Mouse (Mus musculus) kidney, embryonic 16.5 days (tissue): ENCODE measurements at regions not wholly inside any gene's neighbourhood (a gene's known extent, or its start where the extent isn't known, plus 50 kb on each side); places are given as distances from the start of the nearest gene placed in this dataset.

Experiments
- ATAC-seq: fragments of 200-750 bp; cut with Nextera tagmentation; 2 replicates; pipeline ENCODE4 v1.8.0; 2017; ENCODE audit warnings: moderate TSS enrichment; ENCODE audit not compliant: low FRiP score, low TSS enrichment
- H3K27ac ChIP-seq: fragments of 300-500 bp; sonication (generic); 2 replicates; pipeline ENCODE4 v1.5.1; 2014; ENCODE audit warnings: low read length
- H3K27me3 ChIP-seq: fragments of 300-500 bp; sonication (generic); 2 replicates; pipeline ENCODE4 v1.6.1; 2014; ENCODE audit warnings: low read length, control low read depth, mixed read lengths; ENCODE audit not compliant: insufficient read depth
- H3K36me3 ChIP-seq: fragments of 300-500 bp; sonication (generic); 2 replicates; pipeline ENCODE4 v1.6.1; 2014; ENCODE audit warnings: low read length, control low read depth, mixed read lengths; ENCODE audit not compliant: insufficient read depth
- H3K4me1 ChIP-seq: fragments of 300-500 bp; sonication (generic); 2 replicates; pipeline ENCODE4 v1.6.1; 2014; ENCODE audit warnings: low read length, control low read depth, mixed read lengths; ENCODE audit not compliant: insufficient read depth
- H3K4me2 ChIP-seq: fragments of 300-500 bp; sonication (generic); replicated peaks from 2 replicates; pipeline ENCODE4 v1.6.1; 2014; ENCODE audit warnings: low read depth, low read length
- H3K4me3 ChIP-seq: fragments of 300-500 bp; sonication (generic); 2 replicates; pipeline ENCODE4 v1.5.1; 2014; ENCODE audit warnings: mild to moderate bottlenecking, low read length
- H3K9ac ChIP-seq: fragments of 300-500 bp; sonication (generic); replicated peaks from 2 replicates; pipeline ENCODE4 v1.6.1; 2014; ENCODE audit warnings: low read length
- H3K9me3 ChIP-seq: fragments of 300-500 bp; sonication (generic); 2 replicates; pipeline ENCODE4 v1.6.1; 2016; ENCODE audit warnings: low read length, control low read depth
- WGBS: fragments of 180-500 bp; shearing (Covaris S2); extraction: QIAGEN DNeasy Blood & Tissue Kit; methylation state at CpG from one replicate; pipeline ENCODE4 v1.1.7; 2014; 5-methylcytosine and 5-hydroxymethylcytosine counted together

GRCm38 (mm10) chr2:173334856-173335595, 58.7 kb upstream of the Pmepa1 start:
- peaks cover 2% of the 10 kb centered on the region; the same call in 1 of the 2 replicates for H3K9me3 ChIP-seq
- H3K4me1 ChIP-seq = peaks cover 45% of the 10 kb centered on the region
- 0 out of 2 replicates have a peak overlapping the region, but pooled peaks have one; percentile 37 for H3K9ac ChIP-seq
- ATAC-seq = no peak
- no peak overlapping the region for H3K4me2 ChIP-seq
- H3K36me3 ChIP-seq = no peaks in the 10 kb centered on the region
- H3K4me3 ChIP-seq = no peak overlapping the region
- peaks cover 21% of the 10 kb centered on the region; the same call in 1 of the 2 replicates for H3K27me3 ChIP-seq
- WGBS = 14% methylated on average over 15 of the region's 15 CpGs
- H3K27ac ChIP-seq = peak overlapping the region; percentile 41

- Histone ChIP-seq H3K27ac (peak overlapping the region; percentile 41), H3K9ac (peak overlapping the region; percentile 37; the same call in 1 of the 2 replicates), H3K36me3 (no peaks in the 10 kb centered on the region), H3K4me3 (no peak overlapping the region), H3K9me3 (peaks cover 2% of the 10 kb centered on the region; the same call in 1 of the 2 replicates), H3K27me3 (peaks cover 21% of the 10 kb centered on the region; the same call in 1 of the 2 replicates), H3K4me1 (peaks cover 53% of the 10 kb centered on the region), H3K4me2 (no peak overlapping the region; the same call in 1 of the 2 replicates)
- 8% methylated on average over 10 of the region's 10 CpGs for WGBS
- ATAC-seq = peak; percentile 47
These were observed 59.5 kb upstream of the Pmepa1 start for GRCm38 (mm10) chr2:173335859-173336258.

- H3K4me2 ChIP-seq = no peak overlapping the region
- H3K27ac ChIP-seq = peak overlapping the region; percentile 47; the same call in 1 of the 2 replicates
- H3K4me1 ChIP-seq = peaks cover 56% of the 10 kb centered on the region
- H3K4me3 ChIP-seq = no peak overlapping the region
- WGBS = 40% methylated on average over 5 of the region's 5 CpGs
- ATAC-seq = no peak
- peaks cover 2% of the 10 kb centered on the region; the same call in 1 of the 2 replicates for H3K9me3 ChIP-seq
- no peak overlapping the region for H3K9ac ChIP-seq
- no peaks in the 10 kb centered on the region for H3K36me3 ChIP-seq
- peaks cover 21% of the 10 kb centered on the region; the same call in 1 of the 2 replicates for H3K27me3 ChIP-seq
These were observed 61.3 kb upstream of the Pmepa1 start for GRCm38 (mm10) chr2:173337666-173338065.

- no peaks in the 10 kb centered on the region for H3K36me3 ChIP-seq
- H3K4me3 ChIP-seq = no peak overlapping the region
- peak; percentile 17 for ATAC-seq
- WGBS = 37% methylated on average over 5 of the region's 5 CpGs
- no peak overlapping the region for H3K4me2 ChIP-seq
- peaks cover 22% of the 10 kb centered on the region; the same call in 1 of the 2 replicates for H3K27me3 ChIP-seq
- H3K4me1 ChIP-seq = peaks cover 61% of the 10 kb centered on the region
- peaks cover 2% of the 10 kb centered on the region; the same call in 1 of the 2 replicates for H3K9me3 ChIP-seq
- peak overlapping the region; percentile 41 for H3K27ac ChIP-seq
- H3K9ac ChIP-seq = no peak overlapping the region
These were observed 62.3 kb upstream of the Pmepa1 start for GRCm38 (mm10) chr2:173338671-173339070.

- Histone ChIP-seq H3K27ac (peak overlapping the region; percentile 41), H3K9me3 (peaks cover 6% of the 10 kb centered on the region), H3K4me3 (no peak overlapping the region), H3K9ac (no peak overlapping the region), H3K27me3 (peaks cover 19% of the 10 kb centered on the region; the same call in 1 of the 2 replicates), H3K4me1 (peaks cover 58% of the 10 kb centered on the region), H3K4me2 (no peak overlapping the region), H3K36me3 (no peaks in the 10 kb centered on the region)
- no peak for ATAC-seq
- 74% methylated on average over 3 of the region's 3 CpGs for WGBS
These were observed 62.9 kb upstream of the Pmepa1 start for GRCm38 (mm10) chr2:173339211-173339610.

- Histone ChIP-seq H3K36me3 (no peaks in the 10 kb centered on the region), H3K9ac (no peak overlapping the region), H3K4me1 (peaks cover 48% of the 10 kb centered on the region), H3K4me3 (peak overlapping the region; percentile 16; the same call in 1 of the 2 replicates), H3K27ac (peak overlapping the region; percentile 60), H3K27me3 (peaks cover 15% of the 10 kb centered on the region; the same call in 1 of the 2 replicates), H3K9me3 (peaks cover 10% of the 10 kb centered on the region), H3K4me2 (peak overlapping the region; percentile 40)
- peak; percentile 57 for ATAC-seq
- WGBS = 11% methylated on average over 26 of the region's 26 CpGs
These were observed 63.8 kb upstream of the Pmepa1 start for GRCm38 (mm10) chr2:173340044-173340601.

GRCm38 (mm10) chr2:173342605-173343260, 66.4 kb upstream of the Pmepa1 start:
- no peak overlapping the region for H3K4me3 ChIP-seq
- H3K36me3 ChIP-seq = no peaks in the 10 kb centered on the region
- no peak for ATAC-seq
- peaks cover 12% of the 10 kb centered on the region for H3K27me3 ChIP-seq
- H3K9me3 ChIP-seq = peaks cover 8% of the 10 kb centered on the region
- no peak overlapping the region for H3K27ac ChIP-seq
- peak overlapping the region; percentile 22; the same call in 1 of the 2 replicates for H3K9ac ChIP-seq
- peaks cover 34% of the 10 kb centered on the region for H3K4me1 ChIP-seq
- no peak overlapping the region for H3K4me2 ChIP-seq
- 42% methylated on average over 16 of the region's 16 CpGs for WGBS

- H3K9ac ChIP-seq = no peak overlapping the region
- H3K4me2 ChIP-seq = no peak overlapping the region
- no peak overlapping the region for H3K27ac ChIP-seq
- WGBS = 79% methylated on average over 2 of the region's 2 CpGs
- no peaks in the 10 kb centered on the region for H3K36me3 ChIP-seq
- H3K9me3 ChIP-seq = peaks cover 8% of the 10 kb centered on the region
- H3K27me3 ChIP-seq = peaks cover 12% of the 10 kb centered on the region
- H3K4me1 ChIP-seq = peaks cover 29% of the 10 kb centered on the region
- ATAC-seq = no peak
- H3K4me3 ChIP-seq = no peak overlapping the region
These were observed 67.3 kb upstream of the Pmepa1 start for GRCm38 (mm10) chr2:173343665-173344064.

GRCm38 (mm10) chr2:173344221-173344620, 67.9 kb upstream of the Pmepa1 start:
- H3K4me1 ChIP-seq = peaks cover 24% of the 10 kb centered on the region
- peaks cover 10% of the 10 kb centered on the region for H3K27me3 ChIP-seq
- ATAC-seq = no peak
- H3K9me3 ChIP-seq = peaks cover 8% of the 10 kb centered on the region
- 92% methylated on average over 5 of the region's 5 CpGs for WGBS
- no peak overlapping the region for H3K4me3 ChIP-seq
- H3K36me3 ChIP-seq = no peaks in the 10 kb centered on the region
- no peak overlapping the region for H3K27ac ChIP-seq
- no peak overlapping the region for H3K9ac ChIP-seq
- no peak overlapping the region for H3K4me2 ChIP-seq
